Mouse (Mus musculus): ENCODE data around the gene Zbp1. TPM values are rescaled to one million over a fixed set of nuclear protein-coding genes. Genes with fewer than 3 reads are reported as not detected.

Gene Zbp1
- polyA plus RNA-seq, 1 experiment from 2014 or later = 14.0 TPM

DNA sequence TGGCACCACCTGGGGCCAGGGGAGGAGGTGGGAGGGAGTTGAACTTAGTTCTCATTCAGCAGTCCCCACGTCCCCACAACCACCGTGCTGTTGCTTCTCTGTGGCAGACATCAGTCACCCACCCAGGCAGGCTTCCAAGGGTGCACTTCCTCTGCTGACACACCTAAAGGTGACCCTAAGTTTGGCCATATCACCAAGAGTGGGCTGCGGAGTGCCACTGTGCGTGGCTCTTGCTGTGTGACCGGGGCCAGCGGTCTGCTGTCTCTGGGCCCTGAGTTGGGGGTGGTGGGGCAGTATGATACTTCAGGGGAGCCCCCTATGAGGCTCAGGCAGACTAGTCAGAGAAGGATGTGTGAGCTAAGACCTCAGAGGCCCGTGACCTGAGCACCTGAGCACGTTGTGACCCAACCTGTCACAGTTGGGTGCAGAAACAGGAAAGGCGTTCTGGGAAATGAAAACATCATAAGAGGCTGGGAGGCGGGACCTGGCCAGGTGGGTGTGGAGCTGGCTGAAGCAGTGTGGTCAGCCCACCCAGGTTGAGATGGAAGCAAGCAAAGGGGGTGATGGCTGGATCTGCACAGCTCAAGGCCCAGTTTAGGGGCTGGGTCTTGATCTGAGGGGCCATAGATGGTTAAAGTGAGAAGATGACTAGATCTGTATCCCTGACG, 37.9 kb downstream of the Zbp1 start:
- Histone ChIP-seq H3K27ac (ENCODE audit: low read depth, low read length) (no peak overlapping the region), H3K36me3 (ENCODE audit: control insufficient read depth, insufficient read depth) (no peaks in the 10 kb centered on the region), H3K4me2 (replicated peaks; ENCODE audit: low read depth) (no peak overlapping the region), H3K9ac (ENCODE audit: low read depth, low read length) (no peak overlapping the region), H3K4me1 (replicated peaks; ENCODE audit: control insufficient read depth, insufficient read depth, low read length) (no peaks in the 10 kb centered on the region), H3K9me3 (ENCODE audit: control insufficient read depth) (no peaks in the 10 kb centered on the region), H3K27me3 (replicated peaks; ENCODE audit: control insufficient read depth, insufficient read depth, low read length) (no peaks in the 10 kb centered on the region; the same call in 1 of the 2 replicates), H3K4me3 (ENCODE audit: low read depth, low read length) (no peak overlapping the region)
- TF ChIP-seq CTCF (IDR thresholded peaks at IDR 0.05; ENCODE audit: low read depth) = no peak
- ATAC-seq = no peak
- 83% methylated on average over 11 of the region's 11 CpGs for WGBS

DNA sequence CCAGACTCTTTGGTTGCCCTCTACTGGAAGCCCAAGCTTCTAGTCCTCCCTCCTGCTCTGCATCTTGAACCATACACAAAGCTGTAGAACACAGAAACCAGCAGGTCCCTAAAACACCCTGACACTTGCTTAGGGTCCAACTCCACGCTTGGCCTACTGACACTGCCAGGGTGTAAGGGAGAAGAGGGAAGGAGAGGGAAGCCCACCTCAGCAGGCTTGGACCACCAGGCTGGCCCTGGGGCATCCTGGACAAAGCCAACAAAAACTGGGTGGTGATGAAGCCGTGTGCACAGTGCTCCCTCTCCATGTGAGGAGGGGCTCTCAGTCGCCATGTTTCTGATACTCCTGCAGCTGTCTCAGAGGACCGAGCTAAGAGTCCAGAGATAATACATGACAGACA, 38.7 kb downstream of the Zbp1 start:
- TF ChIP-seq CTCF (IDR thresholded peaks at IDR 0.05; ENCODE audit: low read depth) = peak; percentile 25; the same call in 1 of the 2 replicates
- H3K9ac ChIP-seq (ENCODE audit: low read depth, low read length) = no peak overlapping the region
- H3K4me3 ChIP-seq (ENCODE audit: low read depth, low read length) = no peak overlapping the region
- H3K27me3 ChIP-seq (replicated peaks; ENCODE audit: control insufficient read depth, insufficient read depth, low read length) = no peaks in the 10 kb centered on the region; the same call in 1 of the 2 replicates
- ATAC-seq = no peak
- WGBS = 72% methylated on average over 4 of the region's 4 CpGs
- H3K27ac ChIP-seq (ENCODE audit: low read depth, low read length) = no peak overlapping the region
- H3K4me2 ChIP-seq (replicated peaks; ENCODE audit: low read depth) = no peak overlapping the region
- H3K36me3 ChIP-seq (ENCODE audit: control insufficient read depth, insufficient read depth) = no peaks in the 10 kb centered on the region
- H3K9me3 ChIP-seq (ENCODE audit: control insufficient read depth) = no peaks in the 10 kb centered on the region
- H3K4me1 ChIP-seq (replicated peaks; ENCODE audit: control insufficient read depth, insufficient read depth, low read length) = no peaks in the 10 kb centered on the region

DNA sequence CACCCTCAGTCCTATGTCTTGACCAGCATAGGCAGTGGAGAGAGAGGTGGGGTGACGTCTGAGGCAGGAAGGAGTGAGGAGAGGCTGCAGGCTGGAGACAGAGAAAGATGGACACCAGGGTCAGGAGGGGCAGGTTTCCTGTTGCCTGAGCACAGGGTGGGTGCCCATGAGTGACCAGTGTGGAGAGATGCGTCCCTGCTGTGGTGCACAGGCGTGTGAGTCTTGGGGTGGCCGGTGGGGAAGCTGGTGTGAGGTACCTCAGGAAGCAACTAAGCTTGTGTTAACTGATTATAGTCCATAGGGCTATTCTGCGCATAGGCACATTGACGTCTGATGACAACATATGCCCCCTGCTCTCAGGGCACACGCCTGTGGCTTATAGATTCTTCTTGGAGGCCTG, 39.7 kb downstream of the Zbp1 start:
- 77% methylated on average over 7 of the region's 7 CpGs for WGBS
- no peaks in the 10 kb centered on the region for H3K9me3 ChIP-seq (ENCODE audit: control insufficient read depth)
- no peak overlapping the region for H3K4me3 ChIP-seq (ENCODE audit: low read depth, low read length)
- H3K4me1 ChIP-seq (replicated peaks; ENCODE audit: control insufficient read depth, insufficient read depth, low read length) = no peaks in the 10 kb centered on the region
- no peak for ATAC-seq
- H3K27me3 ChIP-seq (replicated peaks; ENCODE audit: control insufficient read depth, insufficient read depth, low read length) = no peaks in the 10 kb centered on the region
- H3K9ac ChIP-seq (ENCODE audit: low read depth, low read length) = no peak overlapping the region
- no peak overlapping the region for H3K27ac ChIP-seq (ENCODE audit: low read depth, low read length)
- TF ChIP-seq CTCF (IDR thresholded peaks at IDR 0.05; ENCODE audit: low read depth) = no peak
- H3K4me2 ChIP-seq (replicated peaks; ENCODE audit: low read depth) = no peak overlapping the region
- H3K36me3 ChIP-seq (ENCODE audit: control insufficient read depth, insufficient read depth) = no peaks in the 10 kb centered on the region

DNA sequence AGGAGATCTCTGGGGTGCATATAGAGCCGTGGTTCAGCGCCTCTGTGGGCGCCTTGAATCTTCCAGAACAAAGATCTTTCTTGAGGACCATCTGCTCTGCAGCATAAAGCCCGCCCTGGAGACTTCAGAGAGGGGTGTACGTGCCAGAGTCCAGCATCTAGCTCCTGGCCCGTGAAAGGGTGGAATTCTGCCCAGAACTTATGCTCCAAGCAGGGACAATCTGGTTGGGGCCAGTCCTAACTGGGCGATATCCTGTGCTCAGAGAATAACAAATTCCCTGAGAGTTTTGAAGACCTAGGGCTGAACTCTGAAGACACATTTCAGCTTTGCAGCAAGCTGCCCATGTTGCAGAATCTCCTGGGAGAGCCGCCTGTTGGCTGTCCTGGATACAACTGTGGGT, 40.8 kb downstream of the Zbp1 start:
- no peak overlapping the region for H3K4me3 ChIP-seq (ENCODE audit: low read depth, low read length)
- no peaks in the 10 kb centered on the region for H3K4me1 ChIP-seq (replicated peaks; ENCODE audit: control insufficient read depth, insufficient read depth, low read length)
- no peaks in the 10 kb centered on the region for H3K9me3 ChIP-seq (ENCODE audit: control insufficient read depth)
- no peak overlapping the region for H3K4me2 ChIP-seq (replicated peaks; ENCODE audit: low read depth)
- no peaks in the 10 kb centered on the region for H3K36me3 ChIP-seq (ENCODE audit: control insufficient read depth, insufficient read depth)
- WGBS = 88% methylated on average over 8 of the region's 8 CpGs
- no peak overlapping the region for H3K9ac ChIP-seq (ENCODE audit: low read depth, low read length)
- no peak for TF ChIP-seq CTCF (IDR thresholded peaks at IDR 0.05; ENCODE audit: low read depth)
- H3K27ac ChIP-seq (ENCODE audit: low read depth, low read length) = no peak overlapping the region
- no peaks in the 10 kb centered on the region for H3K27me3 ChIP-seq (replicated peaks; ENCODE audit: control insufficient read depth, insufficient read depth, low read length)
- no peak for ATAC-seq

DNA sequence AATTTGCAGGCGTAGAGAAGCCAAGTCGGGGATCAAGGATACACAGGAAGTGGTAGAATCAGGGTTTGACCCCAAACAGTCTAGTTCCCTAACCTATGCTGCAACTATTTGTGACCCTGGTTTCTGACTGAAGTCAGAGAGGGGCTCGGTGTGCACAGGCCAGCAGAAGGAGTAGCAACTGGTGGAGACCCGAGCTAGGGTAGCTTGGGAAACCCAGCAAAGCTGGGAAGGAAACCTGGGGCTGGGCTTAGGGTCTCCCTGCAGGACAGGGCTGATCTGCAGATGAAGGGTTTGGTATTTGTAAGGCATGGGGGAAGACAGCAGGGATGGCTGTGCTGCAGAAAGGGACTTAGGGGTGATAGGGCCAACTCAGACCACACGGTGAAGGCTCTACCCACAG, 41.2 kb downstream of the Zbp1 start:
- no peak overlapping the region for H3K4me2 ChIP-seq (replicated peaks; ENCODE audit: low read depth)
- H3K27ac ChIP-seq (ENCODE audit: low read depth, low read length) = no peak overlapping the region
- no peak for ATAC-seq
- no peaks in the 10 kb centered on the region for H3K9me3 ChIP-seq (ENCODE audit: control insufficient read depth)
- no peaks in the 10 kb centered on the region for H3K27me3 ChIP-seq (replicated peaks; ENCODE audit: control insufficient read depth, insufficient read depth, low read length)
- no peak for TF ChIP-seq CTCF (IDR thresholded peaks at IDR 0.05; ENCODE audit: low read depth)
- no peak overlapping the region for H3K4me3 ChIP-seq (ENCODE audit: low read depth, low read length)
- 78% methylated on average over 5 of the region's 5 CpGs for WGBS
- no peaks in the 10 kb centered on the region for H3K4me1 ChIP-seq (replicated peaks; ENCODE audit: control insufficient read depth, insufficient read depth, low read length)
- no peak overlapping the region for H3K9ac ChIP-seq (ENCODE audit: low read depth, low read length)
- no peaks in the 10 kb centered on the region for H3K36me3 ChIP-seq (ENCODE audit: control insufficient read depth, insufficient read depth)

DNA sequence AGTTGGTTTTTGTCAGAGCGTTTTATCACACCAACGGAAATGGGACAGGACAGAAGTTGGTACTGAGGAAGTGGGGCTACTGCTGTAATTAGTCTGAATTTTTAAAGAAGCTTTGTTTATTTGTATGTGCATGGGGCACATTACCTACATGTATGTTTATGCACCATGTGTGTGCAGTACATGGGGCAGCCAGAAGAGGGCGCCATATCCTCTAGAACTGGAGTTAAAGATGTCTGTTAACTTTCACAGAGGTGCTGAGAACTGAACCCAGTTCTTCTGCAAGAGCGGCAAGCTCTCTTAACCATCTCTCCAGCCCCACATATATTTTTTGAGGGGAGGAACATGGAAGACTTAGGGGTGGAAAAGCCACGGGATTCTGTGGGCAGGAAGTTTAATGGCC, 43.0 kb downstream of the Zbp1 start:
- H3K36me3 ChIP-seq (ENCODE audit: control insufficient read depth, insufficient read depth) = no peaks in the 10 kb centered on the region

More for the DNA sequence above, 43.0 kb downstream of the Zbp1 start:
- Histone ChIP-seq H3K9ac (ENCODE audit: low read depth, low read length) (no peak overlapping the region), H3K9me3 (ENCODE audit: control insufficient read depth) (no peaks in the 10 kb centered on the region), H3K4me3 (ENCODE audit: low read depth, low read length) (no peak overlapping the region), H3K27ac (ENCODE audit: low read depth, low read length) (no peak overlapping the region), H3K4me2 (replicated peaks; ENCODE audit: low read depth) (no peak overlapping the region), H3K4me1 (replicated peaks; ENCODE audit: control insufficient read depth, insufficient read depth, low read length) (peaks cover 13% of the 10 kb centered on the region; the same call in 1 of the 2 replicates), H3K27me3 (replicated peaks; ENCODE audit: control insufficient read depth, insufficient read depth, low read length) (no peaks in the 10 kb centered on the region)
- 94% methylated on average over 5 of the region's 5 CpGs for WGBS
- TF ChIP-seq CTCF (IDR thresholded peaks at IDR 0.05; ENCODE audit: low read depth) = peak; percentile 46
- no peak for ATAC-seq

Data from intestine, postnatal 0 days (tissue).